8 mouse cellular contexts compared by ENCODE assay signal in the genomic region with DNA sequence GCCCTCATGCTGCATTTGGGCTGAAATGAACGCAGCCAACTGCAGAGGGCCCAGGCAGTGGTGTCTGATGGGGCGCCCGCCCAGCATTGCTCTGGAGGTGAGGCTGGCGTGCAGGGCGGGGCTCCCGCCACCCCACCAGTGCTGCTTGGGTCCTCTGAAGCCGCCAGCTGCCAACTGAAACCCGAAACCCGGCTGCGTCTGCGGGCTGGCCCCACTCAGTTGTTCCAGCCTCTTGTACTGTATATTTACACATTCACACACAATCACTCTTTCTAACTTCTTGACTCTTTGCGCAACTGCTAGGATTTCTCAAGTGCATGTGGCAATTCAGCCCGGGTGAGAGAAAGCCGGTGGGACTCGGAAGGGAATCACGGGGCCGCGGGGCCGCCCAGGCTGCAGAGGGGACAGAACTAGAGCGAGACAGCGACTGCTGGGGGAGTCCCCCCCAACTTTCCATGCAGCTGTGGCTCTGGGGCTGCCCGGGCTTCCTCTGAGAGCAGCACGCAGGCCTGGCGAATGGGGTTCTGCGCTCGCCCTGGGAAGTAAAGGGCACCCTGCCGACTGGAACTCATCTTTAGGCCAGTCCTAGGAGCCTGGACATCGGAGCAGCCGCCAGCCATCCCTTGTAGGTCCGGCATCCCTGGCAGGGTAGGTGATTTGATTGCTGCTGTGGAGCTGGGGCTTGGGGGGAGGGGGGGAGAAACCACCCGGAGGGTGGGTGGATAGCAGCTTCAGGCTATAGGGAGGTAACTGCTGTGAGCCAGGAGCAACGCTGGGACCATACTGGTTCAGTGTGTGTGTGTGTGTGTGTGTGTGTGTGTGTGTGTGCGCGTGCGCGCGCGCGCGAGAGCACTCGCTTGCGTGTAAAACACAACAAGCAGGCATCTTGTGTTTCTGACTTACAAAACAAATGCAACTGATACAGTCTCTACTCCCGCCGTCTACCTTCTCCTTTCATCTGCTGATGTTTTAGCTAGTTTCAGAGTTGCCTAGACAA. TPM values are rescaled to one million over a fixed set of nuclear protein-coding genes. Genes with fewer than 3 reads are reported as not detected.
DNase-seq lines count a peak whose midpoint lies in the region; ATAC-seq and TF ChIP-seq lines count a peak whose summit lies in the region.

A gene (plus strand): TSS at position 177 of the 997 bp plus-strand sequence.

- TF ChIP-seq CTCF in E14TG2a.4 (conservative IDR thresholded peaks at IDR 0.05; ENCODE audit: low read length), result no peak
- TF ChIP-seq CTCF in bone marrow, adult 2 months (IDR thresholded peaks at IDR 0.05; ENCODE audit: control insufficient read depth, insufficient read depth, low read length), result no peak
- no peak for TF ChIP-seq CTCF in left cerebral cortex, adult 2 months (IDR thresholded peaks at IDR 0.05)

- H3K36me3 ChIP-seq in E14TG2a.4 (ENCODE audit: insufficient read depth, low read length) (no peaks in the 10 kb centered on the region), macrophage (ENCODE audit: inconsistent target) (no peaks in the 10 kb centered on the region)
- H3K36me3 ChIP-seq in hindbrain, embryonic 11.5 days (ENCODE audit: control insufficient read depth, insufficient read depth, low read length), result no peaks in the 10 kb centered on the region

- H3K4me2 ChIP-seq in hindbrain, embryonic 11.5 days (replicated peaks; ENCODE audit: low read depth, low read length), result peak within 1 kb of the TSS; percentile 88

- ATAC-seq in hindbrain, embryonic 11.5 days (ENCODE audit: low FRiP score), result peak; percentile 85

- intact Hi-C loops in left cerebral cortex, adult 2 months (cut with DNase I), result no loop called here

- peak; percentile 5 to 7 for DNase-seq in frontal cortex, postnatal 25 days (ENCODE audit: low spot score in 2 of 2)
- peak; percentile 71 for DNase-seq in hindbrain, embryonic 11.5 days (ENCODE audit: low spot score)
- peak; percentile 14 to 17 for DNase-seq in left cerebral cortex, adult 2 months (ENCODE audit: extremely low spot score in 1 of 2, low spot score in 2 of 2)
- peak; percentile 7 for DNase-seq in right cerebral cortex, adult 18-20 months
- peak; percentile 72 for DNase-seq in urinary bladder, postnatal 14 days (ENCODE audit: low spot score)

- peaks cover 51% of the 10 kb centered on the region; the same call in 1 of the 2 replicates for H3K79me2 ChIP-seq in macrophage (ENCODE audit: inconsistent target)

- H3K4me1 ChIP-seq in E14TG2a.4 (replicated peaks; ENCODE audit: low read depth, low read length), result peaks cover 46% of the 10 kb centered on the region
- H3K4me1 ChIP-seq in bone marrow, adult 2 months (ENCODE audit: control insufficient read depth, insufficient read depth, low read length), result peaks cover 2% of the 10 kb centered on the region
- peaks cover 2% of the 10 kb centered on the region; the same call in 1 of the 2 replicates for H3K4me1 ChIP-seq in hindbrain, embryonic 11.5 days (replicated peaks; ENCODE audit: control insufficient read depth, insufficient read depth, low read length)

- H3K9me3 ChIP-seq in E14TG2a.4 (ENCODE audit: low read length), result no peaks in the 10 kb centered on the region
- H3K9me3 ChIP-seq in hindbrain, embryonic 11.5 days (ENCODE audit: control insufficient read depth, low read length), result no peaks in the 10 kb centered on the region

- H3K27ac ChIP-seq in bone marrow, adult 2 months (ENCODE audit: control insufficient read depth, insufficient read depth, low read depth, low read length, poor library complexity), result peak within 1 kb of the TSS; percentile 92
- peak within 1 kb of the TSS; percentile 70 for H3K27ac ChIP-seq in hindbrain, embryonic 11.5 days (ENCODE audit: low read depth, low read length)
- no peak within 1 kb of the TSS for H3K27ac ChIP-seq in left cerebral cortex, adult 2 months
- H3K27ac ChIP-seq in macrophage, result peak within 1 kb of the TSS; percentile 83

- H3K27me3 ChIP-seq in E14TG2a.4 (ENCODE audit: insufficient read depth, low read length), result peaks cover 12% of the 10 kb centered on the region; the same call in 1 of the 2 replicates
- H3K27me3 ChIP-seq in hindbrain, embryonic 11.5 days (ENCODE audit: control insufficient read depth, insufficient read depth, low read length), result no peaks in the 10 kb centered on the region

- 2% methylated on average over 44 of the region's 44 CpGs for WGBS in bone marrow, adult 2 months
- WGBS in hindbrain, embryonic 11.5 days, result 1% methylated on average over 43 of the region's 44 CpGs
- 3% methylated on average over 40 of the region's 44 CpGs for WGBS in macrophage (ENCODE audit: missing documents)

- TF ChIP-seq POLR2A in bone marrow, adult 2 months (IDR thresholded peaks at IDR 0.05; ENCODE audit: borderline replicate concordance, control insufficient read depth, low read depth, low read length), result 0 out of 2 replicates have a peak, but pooled peaks have one; percentile 10

- H3K4me3 ChIP-seq in E14TG2a.4 (replicated peaks; ENCODE audit: low read length) (peak within 1 kb of the TSS; percentile 79), macrophage (ENCODE audit: inconsistent target) (peak within 1 kb of the TSS; percentile 65)
- peak within 1 kb of the TSS; percentile 79 for H3K4me3 ChIP-seq in bone marrow, adult 2 months (replicated peaks; ENCODE audit: control insufficient read depth, low read depth, low read length)
- H3K4me3 ChIP-seq in hindbrain, embryonic 11.5 days (ENCODE audit: low read depth, low read length), result peak within 1 kb of the TSS; percentile 52
- peak within 1 kb of the TSS; percentile 47 for H3K4me3 ChIP-seq in left cerebral cortex, adult 2 months

- H3K9ac ChIP-seq in hindbrain, embryonic 11.5 days (ENCODE audit: low read depth, low read length), result peak within 1 kb of the TSS; percentile 70

RNA-seq across cellular contexts. Expression of the gene that starts here (rescaled TPM):
- polyA plus RNA-seq in bone marrow, adult 2 months (2011; ENCODE audit: insufficient read depth, insufficient read length, low replicate concordance, missing spikeins), result 2.8 and 4.1 TPM in 2 replicates
- polyA plus RNA-seq in hindbrain, embryonic 11.5 days (2014; fragmentation: Nextera tagmentation; extraction: Ambion mirVana), result 4.0 and 6.7 TPM in 2 replicates
- total RNA-seq in left cerebral cortex, adult 2 months (2021), result 1 to 10 TPM; 5.9 to 6.1 TPM
- total RNA-seq in macrophage (2018; cell fraction: chromatin; rRNA removed), result 100 to 1,000 TPM in 1 of 26 experiments, 10 to 100 TPM in 25; 35.8 to 104 (median 61.4) TPM
- total RNA-seq in macrophage (2018; cell fraction: cytosol; rRNA removed), result 10 to 100 TPM; 10.4 to 21.1 (median 16.8) TPM
- total RNA-seq in macrophage (2018; cell fraction: nucleus; rRNA removed), result 10 to 100 TPM; 25.9 to 99.4 (median 49.8) TPM
- 9.2 to 16.8 TPM (median 15.2 TPM) in 3 replicates for polyA plus RNA-seq in macrophage (2018)

Comparison
In these comparisons a context has a peak if more than half of its experiments do, and no peak if none do; other contexts are left out.
1. DNase-seq: peak in every context shown above with its lines; median percentile 72 in urinary bladder, postnatal 14 days; 71 in hindbrain, embryonic 11.5 days; 16 in left cerebral cortex, adult 2 months; 7 in right cerebral cortex, adult 18-20 months; 6 in frontal cortex, postnatal 25 days.